Mouse (Mus musculus): ENCODE results near the gene Ntrk3.

The Ntrk3 gene

GRCm38 (mm10) chr7:78433617-78434144, 304.1 kb downstream of the Ntrk3 start:
- DNase-seq: no peak

- peak; percentile 58 for DNase-seq
These were observed 306.2 kb downstream of the Ntrk3 start for GRCm38 (mm10) chr7:78431611-78432010.

- no peak for DNase-seq
These were observed 325.6 kb downstream of the Ntrk3 start for GRCm38 (mm10) chr7:78412172-78412571.

GRCm38 (mm10) chr7:78409970-78410369, 327.8 kb downstream of the Ntrk3 start:
- DNase-seq: no peak

GRCm38 (mm10) chr7:78406641-78407291, 331.0 kb downstream of the Ntrk3 start:
- DNase-seq: no peak

GRCm38 (mm10) chr7:78404481-78404880, 333.3 kb downstream of the Ntrk3 start:
- no peak for DNase-seq

- DNase-seq: no peak
These were observed 335.3 kb downstream of the Ntrk3 start for GRCm38 (mm10) chr7:78402495-78402894.

GRCm38 (mm10) chr7:78400219-78400618, 337.6 kb downstream of the Ntrk3 start:
- DNase-seq: no peak

- no peak for DNase-seq
These were observed 339.4 kb downstream of the Ntrk3 start for GRCm38 (mm10) chr7:78398377-78398776.

- no peak for DNase-seq
These were observed 340.6 kb downstream of the Ntrk3 start for GRCm38 (mm10) chr7:78397215-78397614.

- peak; percentile 96 for DNase-seq
These were observed 347.8 kb downstream of the Ntrk3 start for GRCm38 (mm10) chr7:78390019-78390418.

GRCm38 (mm10) chr7:78388101-78388500, 349.7 kb downstream of the Ntrk3 start:
- no peak for DNase-seq

- peak; percentile 94 for DNase-seq
These were observed 351.8 kb downstream of the Ntrk3 start for GRCm38 (mm10) chr7:78385971-78386370.

GRCm38 (mm10) chr7:78384111-78384510, 353.7 kb downstream of the Ntrk3 start:
- DNase-seq: no peak

GRCm38 (mm10) chr7:78382126-78382525, 355.7 kb downstream of the Ntrk3 start:
- DNase-seq: peak; percentile 92

GRCm38 (mm10) chr7:78379784-78380183, 358.0 kb downstream of the Ntrk3 start:
- peak; percentile 82 for DNase-seq

GRCm38 (mm10) chr7:78378306-78378705, 359.5 kb downstream of the Ntrk3 start:
- DNase-seq: peak; percentile 70

GRCm38 (mm10) chr7:78376875-78377274, 360.9 kb downstream of the Ntrk3 start:
- no peak for DNase-seq

GRCm38 (mm10) chr7:78361341-78362309, 376.2 kb downstream of the Ntrk3 start:
- DNase-seq: no peak

- DNase-seq: no peak
These were observed 390.3 kb downstream of the Ntrk3 start for GRCm38 (mm10) chr7:78347464-78347863.

GRCm38 (mm10) chr7:78333422-78333821, 404.4 kb downstream of the Ntrk3 start:
- no peak for DNase-seq

GRCm38 (mm10) chr7:78328301-78328700, 409.5 kb downstream of the Ntrk3 start:
- DNase-seq: no peak

- DNase-seq: no peak
These were observed 411.6 kb downstream of the Ntrk3 start for GRCm38 (mm10) chr7:78326185-78326584.

GRCm38 (mm10) chr7:78318640-78319039, 419.2 kb downstream of the Ntrk3 start:
- no peak for DNase-seq

All from cerebellum, adult 11-12 months (tissue).